Mouse (Mus musculus): ENCODE data around the gene Hscb. TPM values are rescaled to one million over a fixed set of nuclear protein-coding genes. Genes with fewer than 3 reads are reported as not detected.
A peak's percentile ranks its signal among the peaks of the same experiment; 100 is the strongest.

Gene Hscb
- total and polyA plus RNA-seq, 3 experiments: 29.0 to 29.4 TPM; not detected in 1

GRCm38 (mm10) chr5:110788684-110789083 is 50.9 kb downstream of the Hscb start:
- H3K27ac ChIP-seq (ENCODE audit: control insufficient read depth, low read depth, low read length): no peak overlapping the region
- no peak overlapping the region for H3K4me3 ChIP-seq (ENCODE audit: control insufficient read depth in 1 of 2, insufficient read depth in 1 of 2, low read depth in 2 of 2, low read length in 2 of 2)
- H3K27me3 ChIP-seq (ENCODE audit: control insufficient read depth in 1 of 2, insufficient read depth in 2 of 2, low read length in 2 of 2): no peaks in the 10 kb centered on the region
- H3K36me3 ChIP-seq (ENCODE audit: control insufficient read depth in 1 of 2, insufficient read depth in 2 of 2, low read length in 2 of 2): no peaks in the 10 kb centered on the region
- no peaks in the 10 kb centered on the region for H3K4me1 ChIP-seq (ENCODE audit: control insufficient read depth in 1 of 2, insufficient read depth in 2 of 2, low read length in 2 of 2)
- peak; percentile 67 for DNase-seq (ENCODE audit: low read depth, low spot score)
- TF ChIP-seq CTCF (IDR thresholded peaks at IDR 0.05 in 2 of 3, conservative IDR thresholded peaks at IDR 0.05 in 1 of 3; ENCODE audit: control insufficient read depth in 1 of 3, insufficient read depth in 1 of 3, low read depth in 2 of 3, low read length in 3 of 3, poor library complexity in 1 of 3, severe bottlenecking in 1 of 3) (peak; percentile 62 to 83 (median 72)), MXI1 (IDR thresholded peaks at IDR 0.05; ENCODE audit: low read depth, low read length) (no peak), ZKSCAN1 (IDR thresholded peaks at IDR 0.05; ENCODE audit: low read depth, low read length) (no peak), MEF2A (IDR thresholded peaks at IDR 0.05; ENCODE audit: extremely low read depth, insufficient replicate concordance, low read depth, low read length, poor library complexity, severe bottlenecking) (no peak), ZC3H11A (IDR thresholded peaks at IDR 0.05; ENCODE audit: low read depth, low read length) (peak; percentile 63), SMC3 (IDR thresholded peaks at IDR 0.05; ENCODE audit: low read depth, low read length) (peak; percentile 77), E2F4 (IDR thresholded peaks at IDR 0.05; ENCODE audit: borderline replicate concordance, low read depth, low read length) (no peak), MYC (IDR thresholded peaks at IDR 0.05; ENCODE audit: low read depth, low read length) (no peak), RAD21 (IDR thresholded peaks at IDR 0.05; ENCODE audit: low read depth, low read length) (peak; percentile 66), POLR2AphosphoS2 (IDR thresholded peaks at IDR 0.05; ENCODE audit: low read length) (no peak)
- H3K9ac ChIP-seq (ENCODE audit: control insufficient read depth, low read depth, low read length, poor library complexity, severe bottlenecking): no peak overlapping the region
- no peaks in the 10 kb centered on the region for H3K79me2 ChIP-seq (ENCODE audit: control insufficient read depth, insufficient read depth, low read length, poor library complexity)
- no peaks in the 10 kb centered on the region for H3K9me3 ChIP-seq (replicated peaks; ENCODE audit: insufficient read depth, low read length)

DNA sequence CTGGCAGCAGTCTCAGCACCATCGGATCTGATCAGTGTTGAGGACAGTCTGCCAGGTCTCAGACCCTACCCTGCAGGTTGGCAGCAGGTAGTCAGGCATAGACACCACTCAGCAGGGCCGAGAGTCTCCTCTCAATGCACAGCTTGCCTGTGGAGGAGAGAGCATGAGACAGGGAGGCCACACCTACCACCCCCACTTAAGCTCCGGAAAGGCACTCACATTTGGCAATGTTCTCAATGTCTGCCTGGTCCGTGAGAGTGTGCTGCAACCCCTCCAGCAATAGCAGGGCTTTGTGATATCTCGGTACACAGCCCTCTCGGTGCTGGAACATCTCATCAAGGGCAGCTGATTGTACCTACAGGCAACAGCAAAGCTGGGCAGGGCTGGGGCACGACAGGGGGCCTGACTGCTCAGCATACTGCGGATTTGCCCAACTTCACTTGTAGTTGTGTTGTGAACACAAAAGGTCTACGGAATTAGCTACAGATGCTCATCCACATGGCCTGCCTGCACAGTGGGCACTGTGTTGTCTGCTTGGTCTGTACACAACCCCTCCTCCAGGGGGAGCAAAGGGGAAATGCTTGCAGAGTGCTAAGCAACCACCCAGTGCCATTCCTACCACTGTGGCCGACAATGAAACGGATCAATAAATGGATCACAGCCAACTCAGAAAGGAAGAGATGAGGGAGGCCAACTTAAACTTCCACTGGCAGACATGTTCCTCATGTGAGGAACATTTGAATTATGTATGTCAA is 53.3 kb downstream of the Hscb start:
- Histone ChIP-seq H3K79me2 (ENCODE audit: control insufficient read depth, insufficient read depth, low read length, poor library complexity) (no peaks in the 10 kb centered on the region), H3K9me3 (replicated peaks; ENCODE audit: insufficient read depth, low read length) (no peaks in the 10 kb centered on the region), H3K4me3 (ENCODE audit: control insufficient read depth in 1 of 2, insufficient read depth in 1 of 2, low read depth in 2 of 2, low read length in 2 of 2) (no peak overlapping the region), H3K27me3 (ENCODE audit: control insufficient read depth in 1 of 2, insufficient read depth in 2 of 2, low read length in 2 of 2) (no peaks in the 10 kb centered on the region), H3K4me1 (ENCODE audit: control insufficient read depth in 1 of 2, insufficient read depth in 2 of 2, low read length in 2 of 2) (peaks cover 0 to 4% of the 10 kb centered on the region in 2 experiments; a peak in 1 of 4 replicates), H3K9ac (ENCODE audit: control insufficient read depth, low read depth, low read length, poor library complexity, severe bottlenecking) (no peak overlapping the region), H3K27ac (ENCODE audit: control insufficient read depth, low read depth, low read length) (no peak overlapping the region), H3K36me3 (ENCODE audit: control insufficient read depth in 1 of 2, insufficient read depth in 2 of 2, low read length in 2 of 2) (no peaks in the 10 kb centered on the region; a peak in 1 of 4 replicates)
- DNase-seq (ENCODE audit: low read depth, low spot score): peak; percentile 40
- no peak for TF ChIP-seq CHD1 (IDR thresholded peaks at IDR 0.05; ENCODE audit: low read depth, low read length)
- no peak for TF ChIP-seq NELFE (IDR thresholded peaks at IDR 0.05; ENCODE audit: low read depth, low read length)
- peak; percentile 44 for TF ChIP-seq SMC3 (IDR thresholded peaks at IDR 0.05; ENCODE audit: low read depth, low read length)
- no peak for TF ChIP-seq EP300 (IDR thresholded peaks at IDR 0.05; ENCODE audit: low read depth in 1 of 2, low read length in 2 of 2)
- peak; percentile 17 to 47 (median 38); a peak in 5 of 6 replicates for TF ChIP-seq CTCF (IDR thresholded peaks at IDR 0.05 in 2 of 3, conservative IDR thresholded peaks at IDR 0.05 in 1 of 3; ENCODE audit: control insufficient read depth in 1 of 3, insufficient read depth in 1 of 3, low read depth in 2 of 3, low read length in 3 of 3, poor library complexity in 1 of 3, severe bottlenecking in 1 of 3)

All from MEL (cell line).